Mouse (Mus musculus): ENCODE results near the gene Sncg.

DNA sequence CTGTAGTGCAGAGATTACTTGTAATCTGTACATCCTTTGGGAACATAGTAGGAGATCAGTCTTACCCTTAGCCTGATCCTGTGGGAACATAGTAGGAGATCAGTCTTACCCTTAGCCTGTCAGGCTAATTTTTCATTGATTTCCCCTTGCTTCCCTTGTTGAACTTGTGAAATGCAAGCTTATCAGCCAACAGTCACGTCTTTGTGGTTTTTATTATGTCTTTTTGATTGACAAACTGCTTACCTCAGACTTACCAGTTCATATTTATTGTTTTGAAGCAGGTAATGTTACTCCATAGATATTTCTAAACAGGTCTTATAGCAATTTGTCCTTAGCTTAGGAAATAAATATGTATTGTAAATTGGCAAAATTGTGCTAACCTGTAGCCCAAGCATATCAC is 47.0 kb downstream of the Sncg start:
- TF ChIP-seq CTCF (IDR thresholded peaks at IDR 0.05 in 2 of 3, conservative IDR thresholded peaks at IDR 0.05 in 1 of 3; ENCODE audit: control insufficient read depth in 1 of 3, insufficient read depth in 1 of 3, low read depth in 2 of 3, low read length in 3 of 3, poor library complexity in 1 of 3, severe bottlenecking in 1 of 3) (no peak), TAL1 (IDR thresholded peaks at IDR 0.05; ENCODE audit: low read length) (peak; percentile 53), E2F4 (IDR thresholded peaks at IDR 0.05; ENCODE audit: borderline replicate concordance, low read depth, low read length) (no peak)
